Mouse (Mus musculus) hindbrain, embryonic 15.5 days (tissue): ENCODE data around the gene Nfs1. TPM values are rescaled to one million over a fixed set of nuclear protein-coding genes. Genes with fewer than 3 reads are reported as not detected.
"Not testable (repeated sequence)": the region's sequence is repeated elsewhere in the genome, so short reads cannot be mapped to it uniquely, and the experiment has no call there.

Source experiments
- ATAC-seq: fragments of 200-750 bp; cut with Nextera tagmentation; 2 replicates; pipeline ENCODE4 v1.8.0; 2017; ENCODE audit warnings: low read depth, moderate number of reproducible peaks, moderate TSS enrichment; ENCODE audit not compliant: low FRiP score
- H3K27ac ChIP-seq: fragments of 300-500 bp; sonication (generic); replicated peaks from 2 replicates; pipeline ENCODE4 v1.5.1; 2015; ENCODE audit warnings: mild to moderate bottlenecking, inconsistent platforms
- H3K27me3 ChIP-seq: fragments of 300-500 bp; sonication (generic); 2 replicates; pipeline ENCODE4 v1.6.1; 2015; ENCODE audit warnings: control low read depth, inconsistent platforms
- H3K36me3 ChIP-seq: fragments of 300-500 bp; sonication (generic); 2 replicates; pipeline ENCODE4 v1.6.1; 2015; ENCODE audit warnings: control low read depth, inconsistent platforms
- H3K4me1 ChIP-seq: fragments of 300-500 bp; sonication (generic); replicated peaks from 2 replicates; pipeline ENCODE4 v1.6.1; 2015; ENCODE audit warnings: control low read depth, inconsistent platforms
- H3K4me2 ChIP-seq: fragments of 300-500 bp; sonication (generic); 2 replicates; pipeline ENCODE4 v1.6.1; 2015; ENCODE audit warnings: moderate library complexity, mild to moderate bottlenecking, inconsistent platforms
- H3K4me3 ChIP-seq: fragments of 300-500 bp; sonication (generic); 2 replicates; pipeline ENCODE4 v1.5.1; 2015; ENCODE audit warnings: mild to moderate bottlenecking, inconsistent platforms
- H3K9ac ChIP-seq: fragments of 300-500 bp; sonication (generic); 2 replicates; pipeline ENCODE4 v1.6.1; 2015; ENCODE audit warnings: inconsistent platforms
- H3K9me3 ChIP-seq: fragments of 300-500 bp; sonication (generic); 2 replicates; pipeline ENCODE4 v1.6.1; 2016; ENCODE audit warnings: control low read depth, inconsistent platforms
- WGBS: fragments of 180-500 bp; shearing (Covaris S2); methylation state at CpG from one replicate; pipeline ENCODE4 v1.1.7; 2015; 5-methylcytosine and 5-hydroxymethylcytosine counted together
- polyA plus RNA-seq: library from polyadenylated mRNA; unstranded; fragments of >200 nt; fragmentation: Nextera tagmentation; extraction: Ambion mirVana; gene quantifications from 2 replicates; pipeline ENCODE4 v1.2.1, GENCODE M21; 2015

Nfs1 gene
- polyA plus RNA-seq: 33.9 and 35.2 TPM in 2 replicates

DNA sequence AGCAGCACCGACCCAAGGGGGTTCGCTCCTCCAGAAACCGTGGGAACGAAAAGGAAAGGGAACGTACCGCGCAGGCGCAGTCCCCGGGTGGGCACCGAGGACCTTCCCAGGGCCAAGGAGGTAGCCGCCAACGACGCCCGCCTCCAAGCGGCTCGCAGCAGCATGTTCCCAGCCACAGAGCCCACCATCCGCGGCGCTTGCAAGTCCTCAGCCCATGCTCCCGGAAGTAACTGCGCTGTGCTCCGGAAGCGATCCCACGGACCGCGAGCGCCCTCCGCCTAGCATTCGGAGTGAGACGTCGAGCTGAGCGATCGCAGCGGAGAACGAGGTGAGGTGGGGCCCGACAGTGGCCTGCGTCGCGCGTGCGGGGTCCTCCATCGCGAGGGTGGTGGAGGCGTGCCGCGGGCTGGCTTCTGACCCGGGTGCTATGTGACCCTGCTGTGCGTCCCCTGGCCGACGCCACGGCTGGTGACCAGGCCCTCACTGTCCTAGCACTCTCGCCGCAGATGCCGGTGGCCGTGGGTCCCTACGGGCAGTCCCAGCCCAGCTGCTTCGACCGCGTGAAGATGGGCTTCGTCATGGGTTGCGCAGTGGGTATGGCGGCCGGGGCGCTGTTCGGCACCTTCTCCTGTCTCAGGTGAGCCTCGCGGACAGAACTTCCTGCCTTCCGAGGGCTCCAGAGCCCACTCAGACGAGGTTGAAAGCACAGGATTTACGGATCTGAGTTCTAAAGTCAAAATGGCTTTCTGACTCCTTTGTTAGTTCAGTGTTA lies at the start of gene Nfs1, which contains the start of gene Romo1:
Gene Nfs1 (minus strand): TSS at position 234 of the 772 bp plus-strand sequence.
Gene Romo1 (plus strand): TSS at position 87 of the 772 bp plus-strand sequence.
- Histone ChIP-seq H3K9me3 (no peaks in the 10 kb centered on the region), H3K4me1 (peaks cover 23% of the 10 kb centered on the region), H3K36me3 (peaks cover 29% of the 10 kb centered on the region), H3K27ac (peak within 1 kb of the TSS; percentile 95), H3K4me2 (peak within 1 kb of the TSS; percentile 84), H3K27me3 (no peaks in the 10 kb centered on the region), H3K9ac (peak within 1 kb of the TSS; percentile 93), H3K4me3 (peak within 1 kb of the TSS; percentile 93)
- under 1% methylated on average over 70 of the region's 70 CpGs for WGBS
- ATAC-seq: peak; percentile 98

DNA sequence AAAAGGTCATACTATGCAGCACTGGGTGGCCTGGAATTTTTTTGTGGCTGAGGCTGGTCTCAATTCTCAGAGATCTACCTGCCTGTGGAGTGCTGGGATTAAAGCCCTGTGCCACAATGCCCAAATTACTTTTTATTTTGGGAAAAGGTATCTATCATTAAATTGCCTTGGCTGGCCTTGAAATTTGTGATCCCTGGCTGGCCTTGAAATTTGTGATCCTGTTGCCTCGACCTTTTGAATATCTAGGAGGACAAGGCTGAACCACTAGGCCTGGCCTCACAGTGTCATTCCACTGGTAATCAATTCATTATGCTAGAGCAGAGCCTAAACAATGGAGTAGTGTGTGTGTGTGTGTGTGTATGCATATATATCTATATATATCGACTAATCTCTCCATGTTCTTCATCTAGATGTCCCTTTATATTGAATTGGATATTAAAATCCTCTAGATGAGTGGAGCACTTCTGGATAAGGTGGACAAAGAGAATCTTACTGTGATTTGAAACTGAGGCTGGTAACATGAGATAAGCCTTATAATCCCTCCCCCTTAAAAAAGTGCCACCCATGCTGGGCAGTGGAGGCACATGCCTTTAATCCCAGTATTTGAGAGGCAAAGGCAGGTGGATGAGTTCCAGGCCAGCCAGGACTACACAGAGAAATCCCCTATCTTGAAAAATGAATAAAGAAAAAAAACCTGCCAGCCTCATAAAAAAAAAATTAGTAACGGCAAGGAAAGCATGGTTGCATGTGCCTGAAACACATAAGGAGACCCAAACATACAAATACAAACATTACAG lies 49.3 kb upstream of the Nfs1 start:
- Histone ChIP-seq H3K4me3 (no peak overlapping the region), H3K4me1 (peaks cover 18% of the 10 kb centered on the region), H3K9ac (no peak overlapping the region), H3K27me3 (no peaks in the 10 kb centered on the region), H3K4me2 (no peak overlapping the region), H3K27ac (no peak overlapping the region), H3K36me3 (no peaks in the 10 kb centered on the region), H3K9me3 (no peaks in the 10 kb centered on the region)
- 81% methylated on average over 3 of the region's 3 CpGs for WGBS
- ATAC-seq: no peak

DNA sequence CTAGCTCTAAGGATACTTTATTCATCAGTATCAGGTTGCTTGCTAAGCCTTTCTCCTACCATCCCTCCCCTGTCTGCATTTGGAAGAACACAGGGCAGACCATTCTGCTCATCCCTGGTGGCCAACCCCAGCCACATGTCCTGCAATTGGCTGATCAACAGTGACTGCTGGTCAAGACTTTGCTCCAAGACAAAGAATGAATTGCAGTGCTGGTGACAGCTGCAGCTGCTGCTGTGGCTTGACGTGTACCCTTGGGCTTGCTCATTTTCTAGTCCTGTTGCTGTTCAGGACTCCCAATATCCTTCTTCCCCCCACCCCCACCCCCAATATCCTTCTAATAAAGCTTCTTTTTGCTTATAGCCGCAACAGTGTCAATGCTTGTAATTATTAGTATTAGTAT lies 48.1 kb upstream of the Nfs1 start:
- no peaks in the 10 kb centered on the region for H3K36me3 ChIP-seq
- 65% methylated on average over 2 of the region's 2 CpGs for WGBS

DNA sequence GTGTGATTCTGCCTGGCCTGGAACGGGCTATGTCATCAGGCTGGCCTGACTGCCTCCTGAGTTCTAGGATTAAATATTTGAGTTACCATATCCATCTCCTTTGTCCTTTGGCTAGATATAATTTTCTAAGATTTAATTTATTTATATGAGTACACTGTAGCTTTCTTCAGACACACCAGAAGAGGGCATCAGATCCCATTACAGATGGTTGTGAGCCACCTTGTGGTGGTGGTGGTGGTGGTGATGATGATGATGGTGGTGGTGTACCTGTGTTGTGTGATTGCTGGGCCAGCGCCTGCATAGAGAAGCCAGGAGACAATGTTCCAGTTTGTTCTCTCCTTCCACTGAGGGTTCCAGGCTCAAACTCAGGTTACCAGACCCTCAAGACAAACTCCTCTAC lies 47.6 kb upstream of the Nfs1 start:
- 95% methylated on average over 2 of the region's 2 CpGs for WGBS
- no peak for ATAC-seq
- Histone ChIP-seq H3K4me2 (no peak overlapping the region), H3K27me3 (no peaks in the 10 kb centered on the region), H3K4me1 (peaks cover 8% of the 10 kb centered on the region; the same call in 1 of the 2 replicates), H3K9ac (no peak overlapping the region), H3K4me3 (no peak overlapping the region), H3K36me3 (no peaks in the 10 kb centered on the region), H3K27ac (no peak overlapping the region), H3K9me3 (no peaks in the 10 kb centered on the region)

More for the DNA sequence above, 48.1 kb upstream of the Nfs1 start:
- Histone ChIP-seq H3K9ac (no peak overlapping the region), H3K27ac (no peak overlapping the region), H3K9me3 (no peaks in the 10 kb centered on the region), H3K4me1 (peaks cover 8% of the 10 kb centered on the region; the same call in 1 of the 2 replicates), H3K4me2 (no peak overlapping the region), H3K27me3 (no peaks in the 10 kb centered on the region), H3K4me3 (no peak overlapping the region)
- ATAC-seq: no peak

DNA sequence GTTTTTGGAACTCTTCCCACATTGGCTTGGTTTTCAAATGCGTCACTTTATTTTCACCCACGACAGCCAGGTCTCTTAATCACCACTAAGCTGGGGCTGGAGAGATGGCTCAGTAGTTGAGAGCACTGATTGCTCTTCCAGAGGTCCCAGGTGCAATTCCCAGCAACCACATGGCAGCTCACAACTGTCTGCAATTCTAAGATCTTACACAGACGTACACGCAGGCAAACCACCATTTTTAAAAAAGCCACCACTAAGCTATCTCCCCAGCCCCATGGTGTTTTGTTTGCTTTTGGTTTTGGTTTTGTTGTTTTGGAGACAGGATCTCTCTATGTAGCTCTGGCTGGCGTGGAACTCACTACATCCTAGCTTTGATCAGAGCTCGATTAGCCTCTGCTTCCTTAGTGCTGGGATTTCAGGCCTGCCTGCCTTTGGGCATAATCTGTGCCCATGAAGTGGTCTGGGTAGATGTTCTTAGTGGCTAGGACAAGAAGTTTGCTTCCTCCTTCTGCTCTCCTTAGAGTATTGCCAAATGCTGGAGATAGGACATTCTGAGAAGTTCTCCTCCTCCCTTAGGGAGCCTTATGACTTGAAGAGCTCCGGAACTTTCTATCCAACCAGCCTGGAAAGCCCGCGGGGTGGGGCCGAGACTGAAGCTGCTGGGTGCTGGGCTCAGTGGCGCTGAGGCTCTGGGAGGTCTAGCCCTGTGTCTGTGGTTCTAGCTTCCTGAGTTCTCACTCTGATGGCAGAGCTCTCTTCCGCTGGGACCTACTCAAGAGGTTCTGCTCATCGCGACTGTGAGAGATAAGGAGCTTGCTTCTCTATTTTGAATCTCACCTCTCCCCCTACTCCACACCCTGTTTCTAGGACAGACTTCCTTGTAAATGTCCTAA lies 46.3 kb upstream of the Nfs1 start:
- no peaks in the 10 kb centered on the region for H3K4me1 ChIP-seq
- 86% methylated on average over 14 of the region's 14 CpGs for WGBS
- no peaks in the 10 kb centered on the region for H3K27me3 ChIP-seq
- no peak overlapping the region for H3K4me2 ChIP-seq
- no peak overlapping the region for H3K4me3 ChIP-seq
- no peaks in the 10 kb centered on the region for H3K36me3 ChIP-seq
- H3K9ac ChIP-seq: no peak overlapping the region
- H3K27ac ChIP-seq: no peak overlapping the region
- H3K9me3 ChIP-seq: no peaks in the 10 kb centered on the region
- ATAC-seq: no peak

DNA sequence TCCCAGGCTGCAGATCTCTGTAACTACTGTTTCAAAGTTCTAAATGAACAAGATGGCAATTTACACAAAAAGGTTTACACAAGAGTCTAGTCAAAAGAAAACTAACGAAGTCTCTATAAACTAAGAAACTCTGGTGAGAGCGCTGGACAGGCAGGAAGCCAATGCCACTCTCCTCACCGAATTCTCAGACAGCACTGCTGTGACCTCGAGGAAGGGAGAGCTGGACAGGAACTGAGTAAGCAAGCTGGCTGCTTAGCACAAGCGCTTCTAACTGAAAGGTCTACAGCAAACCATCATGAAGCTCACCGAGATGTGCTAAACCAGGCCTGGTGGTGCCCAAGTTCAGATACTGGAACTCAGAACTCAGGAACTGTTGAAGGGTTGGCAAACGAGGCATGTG lies 45.3 kb upstream of the Nfs1 start:
- not testable (repeated sequence) for H3K36me3 ChIP-seq, H3K9me3 ChIP-seq, H3K9ac ChIP-seq, H3K4me3 ChIP-seq, ATAC-seq, H3K4me2 ChIP-seq, H3K27me3 ChIP-seq, H3K27ac ChIP-seq, H3K4me1 ChIP-seq
- 85% methylated on average over 7 of the region's 7 CpGs for WGBS

DNA sequence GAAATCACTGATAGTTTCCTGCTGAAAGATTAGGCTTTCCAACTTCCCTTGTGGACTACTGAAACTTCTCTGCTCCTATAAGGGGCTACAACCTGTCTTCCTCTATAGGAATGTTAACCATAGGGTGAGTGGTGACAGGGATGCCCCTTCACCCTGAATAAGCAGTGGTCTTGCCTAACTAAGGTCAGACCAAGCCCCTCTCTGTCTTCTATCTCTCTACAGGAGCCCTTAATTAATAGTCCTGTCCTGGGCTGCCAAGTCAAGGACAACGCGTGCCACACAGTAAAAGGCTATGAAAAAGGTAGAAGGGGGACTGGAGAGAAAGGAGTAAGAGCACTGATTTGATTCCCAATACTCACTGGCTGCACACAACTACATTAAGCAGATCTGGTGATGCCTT lies 37.6 kb upstream of the Nfs1 start:
- Histone ChIP-seq H3K9ac (no peak overlapping the region), H3K27ac (peak overlapping the region; percentile 98), H3K4me1 (peaks cover 32% of the 10 kb centered on the region), H3K4me3 (no peak overlapping the region), H3K4me2 (peak overlapping the region; percentile 69), H3K27me3 (no peaks in the 10 kb centered on the region), H3K36me3 (peaks cover 14% of the 10 kb centered on the region), H3K9me3 (no peaks in the 10 kb centered on the region)
- ATAC-seq: no peak
- 74% methylated on average over 2 of the region's 2 CpGs for WGBS

DNA sequence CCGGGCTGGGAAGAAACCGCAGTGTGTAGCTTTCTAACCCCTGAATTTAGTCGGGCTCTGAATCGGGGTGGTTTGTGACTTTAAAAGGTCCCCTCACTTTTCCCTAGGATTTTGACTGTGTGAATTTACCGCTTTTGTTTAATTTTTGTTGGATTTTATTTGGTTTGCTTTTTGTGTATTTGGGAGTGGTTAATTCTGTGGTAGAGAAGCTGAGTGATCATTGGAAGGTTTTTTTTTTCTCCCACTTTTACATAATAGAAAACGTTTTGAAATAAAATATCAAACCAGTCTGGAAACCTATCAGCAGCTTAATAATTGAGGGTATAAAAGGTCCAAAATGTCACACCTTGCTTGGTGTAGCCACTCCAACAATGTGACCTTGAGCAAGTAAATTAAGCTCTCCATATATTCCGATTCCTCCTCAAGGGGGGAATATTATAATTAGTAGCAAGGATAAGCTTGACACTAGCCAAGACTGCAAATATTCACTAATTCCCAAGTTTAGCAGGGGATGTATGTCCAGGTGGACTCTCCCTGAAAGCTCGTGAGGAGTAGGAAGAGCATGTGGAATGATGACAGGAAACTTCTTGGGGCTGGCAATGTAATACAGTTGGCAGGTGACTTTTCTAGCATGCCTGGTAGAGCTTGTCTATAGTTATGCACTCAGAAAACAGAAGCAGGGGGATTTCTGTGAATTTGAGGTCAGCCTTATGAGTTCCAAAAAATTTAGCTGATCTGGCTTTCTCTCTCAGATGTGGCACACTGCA lies 37.0 kb upstream of the Nfs1 start:
- H3K4me2 ChIP-seq: peak overlapping the region; percentile 69
- H3K9ac ChIP-seq: peak overlapping the region; percentile 58
- H3K4me3 ChIP-seq: peak overlapping the region; percentile 88
- H3K9me3 ChIP-seq: no peaks in the 10 kb centered on the region
- no peaks in the 10 kb centered on the region for H3K27me3 ChIP-seq
- peaks cover 15% of the 10 kb centered on the region for H3K36me3 ChIP-seq
- 10% methylated on average over 8 of the region's 8 CpGs for WGBS
- peak overlapping the region; percentile 98 for H3K27ac ChIP-seq
- ATAC-seq: no peak
- peaks cover 34% of the 10 kb centered on the region for H3K4me1 ChIP-seq

DNA sequence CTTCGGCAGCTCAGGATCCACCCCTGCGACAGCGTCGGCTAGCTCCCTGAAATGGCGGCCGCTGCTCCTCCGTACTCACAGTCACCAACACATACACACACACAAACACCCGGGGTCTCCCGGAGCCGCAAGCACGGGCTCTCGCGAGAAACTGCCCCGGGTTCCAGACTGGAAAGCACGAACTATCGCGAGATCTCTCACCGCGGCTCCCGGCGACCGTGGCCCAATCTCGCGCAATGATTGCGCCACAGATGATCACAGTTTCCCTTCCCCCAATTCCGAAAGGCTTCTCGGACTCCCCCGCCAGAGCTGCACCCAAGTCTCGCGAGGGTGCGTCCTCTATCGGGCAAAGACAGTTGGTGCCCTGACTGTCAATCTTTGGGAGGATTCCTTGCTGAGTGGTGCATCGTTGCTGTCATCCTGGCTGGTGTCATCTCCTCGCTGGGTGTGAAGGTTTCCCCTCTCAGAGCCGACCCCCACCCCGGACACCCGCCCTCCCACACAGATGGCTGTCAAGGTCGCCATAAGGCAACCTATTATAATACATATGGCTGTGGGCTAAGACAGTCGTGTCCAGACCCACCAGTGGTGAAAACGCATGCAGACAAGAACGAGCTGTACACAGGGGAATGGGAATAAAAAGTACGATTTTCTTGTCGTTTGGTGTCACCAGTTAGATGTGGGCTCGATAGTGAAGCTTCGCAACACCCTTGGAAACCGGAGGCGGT lies 36.3 kb upstream of the Nfs1 start, which contains the start of gene Rbm39:
Gene Rbm39 (minus strand): TSS at position 145 of the 728 bp plus-strand sequence.
- Histone ChIP-seq H3K9ac (peak within 1 kb of the TSS; percentile 89), H3K27me3 (no peaks in the 10 kb centered on the region), H3K36me3 (peaks cover 19% of the 10 kb centered on the region), H3K4me2 (peak within 1 kb of the TSS; percentile 77), H3K4me1 (peaks cover 39% of the 10 kb centered on the region), H3K27ac (peak within 1 kb of the TSS; percentile 98), H3K4me3 (peak within 1 kb of the TSS; percentile 88), H3K9me3 (no peaks in the 10 kb centered on the region)
- peak; percentile 98 for ATAC-seq
- WGBS: under 1% methylated on average over 47 of the region's 47 CpGs

DNA sequence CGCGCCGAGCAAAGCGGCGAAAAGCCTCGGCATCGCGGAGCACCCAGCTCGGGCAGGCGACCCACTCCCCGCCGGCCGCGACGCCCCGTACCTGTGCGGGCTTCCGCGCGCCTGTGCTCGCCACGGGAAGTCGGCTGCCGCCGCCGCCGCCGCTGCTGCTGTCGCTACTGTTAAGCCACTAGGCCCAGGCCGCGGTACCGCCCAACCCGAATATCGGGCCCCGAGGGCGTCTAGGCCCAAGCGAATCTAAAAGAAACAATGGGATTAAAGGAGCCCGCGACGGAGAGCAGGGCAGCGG lies 35.8 kb upstream of the Nfs1 start:
- no peaks in the 10 kb centered on the region for H3K27me3 ChIP-seq
- no peak overlapping the region for H3K4me2 ChIP-seq
- peak overlapping the region; percentile 89 for H3K9ac ChIP-seq
- peaks cover 39% of the 10 kb centered on the region for H3K4me1 ChIP-seq
- ATAC-seq: peak; percentile 21
- H3K4me3 ChIP-seq: peak overlapping the region; percentile 88
- H3K9me3 ChIP-seq: no peaks in the 10 kb centered on the region
- WGBS: under 1% methylated on average over 40 of the region's 41 CpGs
- H3K36me3 ChIP-seq: peaks cover 19% of the 10 kb centered on the region
- peak overlapping the region; percentile 98 for H3K27ac ChIP-seq
